Mouse (Mus musculus): Measurements from ENCODE around the gene Itgb2. TPM values are rescaled to one million over a fixed set of nuclear protein-coding genes. Genes with fewer than 3 reads are reported as not detected.

The Itgb2 gene
- polyA plus RNA-seq, 1 experiment from 2014 or later: 0.59 TPM

- H3K9me3 ChIP-seq (replicated peaks; ENCODE audit: control insufficient read depth, low read length, poor library complexity, severe bottlenecking): no peaks in the 10 kb centered on the region
- H3K27ac ChIP-seq (ENCODE audit: low read length): no peak overlapping the region
- H3K4me1 ChIP-seq (ENCODE audit: control insufficient read depth, insufficient read depth, low read length): peaks cover 13% of the 10 kb centered on the region
- H3K4me3 ChIP-seq (ENCODE audit: low read depth, low read length): no peak overlapping the region
- WGBS: 79% methylated on average over 15 of the region's 15 CpGs
- no peak overlapping the region for H3K4me2 ChIP-seq (ENCODE audit: low read length)
- H3K9ac ChIP-seq (ENCODE audit: low read depth, low read length): peak overlapping the region; percentile 30; the same call in 1 of the 2 replicates
- no peaks in the 10 kb centered on the region for H3K27me3 ChIP-seq (ENCODE audit: control insufficient read depth, insufficient read depth, low read depth, low read length)
- peaks cover 14% of the 10 kb centered on the region for H3K36me3 ChIP-seq (ENCODE audit: control insufficient read depth, insufficient read depth, low read length)
- no peak for ATAC-seq
These were observed 19.6 kb upstream of the Itgb2 start for GRCm38 (mm10) chr10:77510225-77510982.

DNA sequence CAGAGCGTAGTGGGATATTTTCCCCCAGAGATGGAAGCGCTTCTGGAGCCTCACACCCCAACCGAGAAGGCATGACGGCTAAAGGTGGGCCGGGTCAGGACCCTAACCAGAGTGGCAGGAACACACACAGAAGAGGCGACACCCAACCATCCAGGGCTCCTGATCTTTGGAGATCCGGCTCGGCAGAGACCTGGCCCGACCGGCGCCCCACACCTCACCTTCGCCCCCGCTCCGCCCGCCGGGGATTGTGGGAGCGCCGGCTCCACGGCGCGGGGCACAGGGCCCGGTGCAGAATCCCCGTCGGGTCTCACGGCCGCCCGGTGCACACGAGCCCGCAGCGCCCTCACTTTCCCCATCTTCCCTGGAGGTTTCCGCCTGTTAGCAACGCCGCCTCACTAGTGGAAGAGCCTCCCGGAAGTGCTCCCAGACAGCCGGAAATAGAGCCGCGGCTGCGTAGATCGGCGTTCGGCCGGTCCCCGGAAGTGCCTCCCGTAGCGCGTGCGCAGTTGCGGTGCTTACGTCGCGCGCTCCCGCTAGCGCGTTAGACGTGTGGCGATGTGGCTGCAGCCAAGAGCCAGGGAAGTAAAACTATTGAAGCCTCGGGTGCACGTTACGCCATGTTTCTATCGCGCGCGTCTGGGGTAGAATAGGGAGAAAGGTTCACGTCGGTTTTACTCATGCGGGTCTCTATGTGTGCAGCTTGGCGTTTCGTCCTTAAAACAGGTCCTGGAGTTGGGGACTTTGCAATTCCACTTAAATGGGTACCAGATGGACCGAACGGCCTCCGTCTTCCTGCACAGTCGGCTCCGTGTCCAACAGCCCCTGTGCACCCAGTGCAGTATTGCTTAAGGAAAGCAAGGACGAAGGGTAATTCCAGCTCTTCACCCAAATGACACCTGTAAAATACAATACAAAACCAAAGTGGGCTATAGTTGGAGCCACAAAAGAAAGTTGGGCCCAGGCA lies 14.4 kb upstream of the Itgb2 start, which contains the start of gene Fam207a:
Gene Fam207a (minus strand): TSS at position 401 of the 964 bp plus-strand sequence.
- H3K9ac ChIP-seq (ENCODE audit: low read depth, low read length): peak within 1 kb of the TSS; percentile 93
- H3K27ac ChIP-seq (ENCODE audit: low read length): peak within 1 kb of the TSS; percentile 86
- H3K36me3 ChIP-seq (ENCODE audit: control insufficient read depth, insufficient read depth, low read length): peaks cover 8% of the 10 kb centered on the region
- WGBS: under 1% methylated on average over 75 of the region's 75 CpGs
- peaks cover 17% of the 10 kb centered on the region for H3K4me1 ChIP-seq (ENCODE audit: control insufficient read depth, insufficient read depth, low read length)
- H3K27me3 ChIP-seq (ENCODE audit: control insufficient read depth, insufficient read depth, low read depth, low read length): no peaks in the 10 kb centered on the region
- H3K4me2 ChIP-seq (ENCODE audit: low read length): peak within 1 kb of the TSS; percentile 95
- H3K9me3 ChIP-seq (replicated peaks; ENCODE audit: control insufficient read depth, low read length, poor library complexity, severe bottlenecking): no peaks in the 10 kb centered on the region
- ATAC-seq: peak; percentile 96
- H3K4me3 ChIP-seq (ENCODE audit: low read depth, low read length): peak within 1 kb of the TSS; percentile 99

DNA sequence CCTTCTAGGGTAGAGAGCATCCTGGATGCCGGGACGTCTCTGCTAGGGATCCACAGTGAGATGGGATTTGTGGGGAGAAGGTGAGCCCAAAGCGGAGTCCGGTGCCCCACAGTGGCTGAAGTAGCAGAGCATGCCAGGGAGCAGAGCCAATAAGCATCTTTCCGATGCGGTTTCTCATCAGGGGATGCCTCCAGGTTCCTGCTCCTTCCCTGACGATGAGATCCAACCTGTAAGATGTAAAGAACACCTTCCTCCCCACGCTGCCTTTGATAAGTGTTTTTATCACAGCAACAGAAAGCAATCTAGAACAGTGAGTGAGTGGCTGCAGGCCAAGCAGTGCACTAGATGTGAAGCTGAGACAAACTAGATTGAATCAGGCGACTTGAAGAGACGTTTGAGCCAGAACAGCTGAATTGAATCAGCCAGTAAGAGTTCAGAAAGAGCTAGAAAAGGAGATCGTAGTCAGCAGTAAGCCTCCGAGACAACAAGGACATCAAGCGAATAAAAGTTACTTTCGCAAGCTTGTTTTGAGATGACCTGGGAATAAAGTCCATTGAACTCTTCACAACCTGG lies 13.6 kb upstream of the Itgb2 start:
- Histone ChIP-seq H3K9ac (ENCODE audit: low read depth, low read length) (peak overlapping the region; percentile 77), H3K4me2 (ENCODE audit: low read length) (peak overlapping the region; percentile 95), H3K4me3 (ENCODE audit: low read depth, low read length) (peak overlapping the region; percentile 99), H3K27me3 (ENCODE audit: control insufficient read depth, insufficient read depth, low read depth, low read length) (no peaks in the 10 kb centered on the region), H3K4me1 (ENCODE audit: control insufficient read depth, insufficient read depth, low read length) (peaks cover 17% of the 10 kb centered on the region), H3K9me3 (replicated peaks; ENCODE audit: control insufficient read depth, low read length, poor library complexity, severe bottlenecking) (no peaks in the 10 kb centered on the region), H3K36me3 (ENCODE audit: control insufficient read depth, insufficient read depth, low read length) (peaks cover 6% of the 10 kb centered on the region), H3K27ac (ENCODE audit: low read length) (peak overlapping the region; percentile 86)
- WGBS: 42% methylated on average over 14 of the region's 14 CpGs
- peak; percentile 3 for ATAC-seq

DNA sequence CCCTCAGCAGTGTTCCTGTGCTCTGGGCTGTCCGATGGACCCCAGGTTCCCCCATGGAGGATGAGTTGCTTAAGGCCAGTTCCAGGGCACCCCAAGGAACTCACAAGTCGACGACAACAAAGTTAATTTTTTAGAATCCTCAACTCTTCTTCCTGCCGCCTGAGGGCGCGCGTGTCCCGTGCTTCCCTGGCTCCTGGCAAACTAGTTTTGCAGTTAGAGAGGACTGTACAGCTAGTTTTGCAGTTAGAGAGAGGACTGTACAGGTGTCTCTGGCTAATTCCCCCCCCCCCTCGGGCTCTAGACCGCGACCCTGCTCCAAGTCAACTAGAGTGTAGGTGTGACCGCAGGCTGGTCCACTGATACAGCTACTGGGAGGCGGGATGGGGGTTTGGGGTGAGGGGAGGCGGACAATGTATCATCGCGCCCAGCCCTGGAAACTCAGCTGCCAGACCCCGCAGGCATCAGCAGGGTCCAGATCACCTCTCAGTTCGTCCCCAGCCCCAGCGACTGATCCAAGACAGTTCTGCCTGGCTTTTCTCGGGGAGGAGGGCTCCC lies 12.9 kb upstream of the Itgb2 start:
- Histone ChIP-seq H3K4me3 (ENCODE audit: low read depth, low read length) (no peak overlapping the region), H3K27me3 (ENCODE audit: control insufficient read depth, insufficient read depth, low read depth, low read length) (no peaks in the 10 kb centered on the region), H3K4me1 (ENCODE audit: control insufficient read depth, insufficient read depth, low read length) (peaks cover 17% of the 10 kb centered on the region), H3K9me3 (replicated peaks; ENCODE audit: control insufficient read depth, low read length, poor library complexity, severe bottlenecking) (no peaks in the 10 kb centered on the region), H3K9ac (ENCODE audit: low read depth, low read length) (no peak overlapping the region), H3K4me2 (ENCODE audit: low read length) (no peak overlapping the region; the same call in 1 of the 2 replicates), H3K36me3 (ENCODE audit: control insufficient read depth, insufficient read depth, low read length) (peaks cover 6% of the 10 kb centered on the region), H3K27ac (ENCODE audit: low read length) (no peak overlapping the region)
- WGBS: 23% methylated on average over 20 of the region's 20 CpGs
- ATAC-seq: peak; percentile 32; the same call in 1 of the 2 replicates

DNA sequence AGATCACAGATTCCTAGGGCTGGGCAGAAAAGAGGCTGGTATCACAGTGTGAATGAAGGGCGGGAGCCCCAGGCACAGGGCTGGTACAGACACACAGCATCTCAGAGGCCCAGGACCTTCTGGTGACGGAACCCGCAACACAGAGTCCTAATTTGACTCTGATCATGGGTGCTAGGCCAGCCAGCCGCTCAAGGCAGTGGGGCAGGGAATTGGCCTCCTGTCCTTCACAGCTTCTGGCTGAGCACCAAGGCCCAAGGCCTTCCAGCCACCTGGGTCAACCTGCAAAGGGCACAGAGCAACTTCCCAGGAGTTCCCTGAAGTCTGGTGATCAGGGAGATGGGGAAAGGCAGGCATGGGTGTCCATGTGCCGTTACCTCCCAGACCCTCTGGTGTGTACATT lies 12.3 kb upstream of the Itgb2 start:
- WGBS: 95% methylated on average over 5 of the region's 5 CpGs
- no peak for ATAC-seq
- Histone ChIP-seq H3K4me2 (ENCODE audit: low read length) (no peak overlapping the region), H3K9ac (ENCODE audit: low read depth, low read length) (no peak overlapping the region), H3K4me1 (ENCODE audit: control insufficient read depth, insufficient read depth, low read length) (peaks cover 20% of the 10 kb centered on the region), H3K27ac (ENCODE audit: low read length) (no peak overlapping the region), H3K36me3 (ENCODE audit: control insufficient read depth, insufficient read depth, low read length) (peaks cover 1% of the 10 kb centered on the region), H3K27me3 (ENCODE audit: control insufficient read depth, insufficient read depth, low read depth, low read length) (no peaks in the 10 kb centered on the region), H3K9me3 (replicated peaks; ENCODE audit: control insufficient read depth, low read length, poor library complexity, severe bottlenecking) (no peaks in the 10 kb centered on the region), H3K4me3 (ENCODE audit: low read depth, low read length) (no peak overlapping the region)

- no peak for ATAC-seq
- no peak overlapping the region for H3K9ac ChIP-seq (ENCODE audit: low read depth, low read length)
- H3K9me3 ChIP-seq (replicated peaks; ENCODE audit: control insufficient read depth, low read length, poor library complexity, severe bottlenecking): no peaks in the 10 kb centered on the region
These were observed 10.9 kb upstream of the Itgb2 start for GRCm38 (mm10) chr10:77519191-77519590.

GRCm38 (mm10) chr10:77520497-77520896 lies 9.6 kb upstream of the Itgb2 start:
- H3K27me3 ChIP-seq (ENCODE audit: control insufficient read depth, insufficient read depth, low read depth, low read length): no peaks in the 10 kb centered on the region
- ATAC-seq: no peak
- no peak overlapping the region for H3K9ac ChIP-seq (ENCODE audit: low read depth, low read length)
- no peak overlapping the region for H3K4me2 ChIP-seq (ENCODE audit: low read length)
- no peak overlapping the region for H3K27ac ChIP-seq (ENCODE audit: low read length)
- H3K9me3 ChIP-seq (replicated peaks; ENCODE audit: control insufficient read depth, low read length, poor library complexity, severe bottlenecking): no peaks in the 10 kb centered on the region
- H3K36me3 ChIP-seq (ENCODE audit: control insufficient read depth, insufficient read depth, low read length): no peaks in the 10 kb centered on the region
- H3K4me1 ChIP-seq (ENCODE audit: control insufficient read depth, insufficient read depth, low read length): peaks cover 12% of the 10 kb centered on the region
- WGBS: 85% methylated on average over 5 of the region's 5 CpGs
- H3K4me3 ChIP-seq (ENCODE audit: low read depth, low read length): no peak overlapping the region

More at GRCm38 (mm10) chr10:77519191-77519590, 10.9 kb upstream of the Itgb2 start:
- Histone ChIP-seq H3K36me3 (ENCODE audit: control insufficient read depth, insufficient read depth, low read length) (no peaks in the 10 kb centered on the region), H3K4me1 (ENCODE audit: control insufficient read depth, insufficient read depth, low read length) (peaks cover 20% of the 10 kb centered on the region), H3K27me3 (ENCODE audit: control insufficient read depth, insufficient read depth, low read depth, low read length) (no peaks in the 10 kb centered on the region), H3K4me2 (ENCODE audit: low read length) (no peak overlapping the region), H3K27ac (ENCODE audit: low read length) (no peak overlapping the region), H3K4me3 (ENCODE audit: low read depth, low read length) (no peak overlapping the region)
- WGBS: 85% methylated on average over 3 of the region's 3 CpGs

- Histone ChIP-seq H3K27me3 (ENCODE audit: control insufficient read depth, insufficient read depth, low read depth, low read length) (no peaks in the 10 kb centered on the region), H3K27ac (ENCODE audit: low read length) (no peak overlapping the region), H3K4me2 (ENCODE audit: low read length) (peak overlapping the region; percentile 63), H3K4me1 (ENCODE audit: control insufficient read depth, insufficient read depth, low read length) (peaks cover 3% of the 10 kb centered on the region; the same call in 1 of the 2 replicates), H3K36me3 (ENCODE audit: control insufficient read depth, insufficient read depth, low read length) (no peaks in the 10 kb centered on the region), H3K9ac (ENCODE audit: low read depth, low read length) (peak overlapping the region; percentile 56), H3K4me3 (ENCODE audit: low read depth, low read length) (peak overlapping the region; percentile 34), H3K9me3 (replicated peaks; ENCODE audit: control insufficient read depth, low read length, poor library complexity, severe bottlenecking) (no peaks in the 10 kb centered on the region)
- WGBS: 11% methylated on average over 18 of the region's 18 CpGs
- ATAC-seq: peak; percentile 40; the same call in 1 of the 2 replicates
These were observed 7.9 kb upstream of the Itgb2 start for GRCm38 (mm10) chr10:77522021-77522731.

All from midbrain, embryonic 16.5 days (tissue).